Mouse (Mus musculus): Measurements from ENCODE around the gene Ltbp3.

The Ltbp3 gene

GRCm38 (mm10) chr19:5740320-5741317 is at the start of gene Ltbp3:
Ltbp3 (plus strand) TSS chr19:5740904.
- DNase-seq: peak; percentile 96 to 97

- DNase-seq: no peak
These were observed 49.1 kb upstream of the Ltbp3 start for GRCm38 (mm10) chr19:5691601-5692000.

GRCm38 (mm10) chr19:5692086-5692912 is 48.4 kb upstream of the Ltbp3 start:
- peak in 1 of 2 experiments; percentile 39 for DNase-seq

- peak in 1 of 2 experiments; percentile 47 for DNase-seq
These were observed 47.7 kb upstream of the Ltbp3 start for GRCm38 (mm10) chr19:5692913-5693396.

GRCm38 (mm10) chr19:5693801-5694200 is 46.9 kb upstream of the Ltbp3 start:
- DNase-seq: no peak

GRCm38 (mm10) chr19:5695849-5696462 is 44.7 kb upstream of the Ltbp3 start:
- DNase-seq: peak; percentile 59 to 63

- no peak for DNase-seq
These were observed 36.4 kb upstream of the Ltbp3 start, which contains the start of gene Kcnk7 for GRCm38 (mm10) chr19:5704163-5704800. Kcnk7 (plus strand) TSS chr19:5704367.

- DNase-seq: no peak
These were observed 35.7 kb upstream of the Ltbp3 start for GRCm38 (mm10) chr19:5704801-5705571.

GRCm38 (mm10) chr19:5710068-5710467 is 30.6 kb upstream of the Ltbp3 start:
- peak; percentile 61 for DNase-seq

GRCm38 (mm10) chr19:5710581-5710980 is 30.1 kb upstream of the Ltbp3 start:
- no peak for DNase-seq

GRCm38 (mm10) chr19:5711218-5711617 is 29.5 kb upstream of the Ltbp3 start:
- DNase-seq: peak; percentile 87 to 90

GRCm38 (mm10) chr19:5711907-5712460 is 28.7 kb upstream of the Ltbp3 start:
- DNase-seq: no peak

GRCm38 (mm10) chr19:5713255-5713654 is 27.4 kb upstream of the Ltbp3 start:
- DNase-seq: no peak

GRCm38 (mm10) chr19:5713730-5714129 is 27.0 kb upstream of the Ltbp3 start:
- DNase-seq: peak in 1 of 2 experiments; percentile 28

- peak; percentile 79 to 83 for DNase-seq
These were observed 24.7 kb upstream of the Ltbp3 start for GRCm38 (mm10) chr19:5715793-5716688.

- DNase-seq: peak; percentile 63 to 72
These were observed 23.7 kb upstream of the Ltbp3 start for GRCm38 (mm10) chr19:5716955-5717354.

- DNase-seq: no peak
These were observed 19.5 kb upstream of the Ltbp3 start for GRCm38 (mm10) chr19:5721233-5721632.

- no peak for DNase-seq
These were observed 17.8 kb upstream of the Ltbp3 start for GRCm38 (mm10) chr19:5722848-5723425.

GRCm38 (mm10) chr19:5723934-5724548 is 16.7 kb upstream of the Ltbp3 start:
- DNase-seq: no peak

All from cerebellum, postnatal 10 days (tissue).